Mouse (Mus musculus) liver, adult 2 months (tissue): ENCODE measurements at regions not wholly inside any gene's neighbourhood (a gene's known extent, or its start where the extent isn't known, plus 50 kb on each side); places are given as distances from the start of the nearest gene placed in this dataset.

Source experiments
- DNase-seq: peaks from one replicate; pipeline ENCODE4 v3.0.0-alpha.2; 2011; ENCODE audit warnings: low read depth, low spot score; ENCODE audit errors: extremely low read depth
- H3K27ac ChIP-seq: fragments of 200-500 bp; replicated peaks from 2 replicates; pipeline ENCODE4 v1.5.1; 2012; ENCODE audit warnings: low read depth, mild to moderate bottlenecking, control low read depth, inconsistent platforms, low read length; ENCODE audit not compliant: insufficient read depth
- H3K27me3 ChIP-seq: fragments of 200-500 bp; 2 replicates; pipeline ENCODE4 v1.6.1; 2012; ENCODE audit warnings: mild to moderate bottlenecking, moderate library complexity, low read length, inconsistent platforms; ENCODE audit not compliant: control insufficient read depth, insufficient read depth
- H3K36me3 ChIP-seq: fragments of 200-500 bp; 2 replicates; pipeline ENCODE4 v1.6.1; 2012; ENCODE audit warnings: low read length, inconsistent platforms; ENCODE audit not compliant: control insufficient read depth, insufficient read depth
- H3K4me1 ChIP-seq: fragments of 200-500 bp; 2 replicates; pipeline ENCODE4 v1.6.1; 2011; ENCODE audit warnings: low read length; ENCODE audit not compliant: control insufficient read depth, insufficient read depth
- H3K4me3 ChIP-seq: fragments of 200-500 bp; 2 replicates; pipeline ENCODE4 v1.5.1; 2011; ENCODE audit warnings: low read depth, mild to moderate bottlenecking, control low read depth, low read length, moderate library complexity; ENCODE audit not compliant: insufficient read depth
- H3K79me2 ChIP-seq: fragments of 200-500 bp; 2 replicates; pipeline ENCODE4 v1.6.1; 2012; ENCODE audit warnings: inconsistent platforms, mild to moderate bottlenecking, low read length, moderate library complexity; ENCODE audit not compliant: control insufficient read depth, insufficient read depth
- H3K9ac ChIP-seq: fragments of 200-500 bp; 2 replicates; pipeline ENCODE4 v1.6.1; 2012; ENCODE audit warnings: low read depth, mild to moderate bottlenecking, control low read depth, inconsistent platforms, low read length
- CTCF ChIP-seq: fragments of 200-500 bp; IDR thresholded peaks from 2 replicates; pipeline ENCODE4 v1.5.1; 2011; ENCODE audit warnings: low read depth, low read length, control low read depth
- POLR2A ChIP-seq: fragments of 200-500 bp; IDR thresholded peaks from 2 replicates; pipeline ENCODE4 v1.6.1; 2011; ENCODE audit warnings: low read length, control low read depth; ENCODE audit not compliant: insufficient read depth; ENCODE audit errors: extremely low read depth
- WGBS: fragments of 180-500 bp; shearing (Covaris S2); methylation state at CpG from one replicate; pipeline ENCODE4 v1.1.7; 2018; 5-methylcytosine and 5-hydroxymethylcytosine counted together

GRCm38 (mm10) chrX:108608446-108608845 is 56.2 kb downstream of the Gm379 start:
- Histone ChIP-seq H3K79me2 (no peaks in the 10 kb centered on the region), H3K36me3 (no peaks in the 10 kb centered on the region), H3K4me3 (no peak overlapping the region), H3K27me3 (no peaks in the 10 kb centered on the region), H3K27ac (no peak overlapping the region), H3K9ac (no peak overlapping the region), H3K4me1 (no peaks in the 10 kb centered on the region; the same call in 1 of the 2 replicates)
- DNase-seq, result peak; percentile 91
- TF ChIP-seq CTCF (no peak), POLR2A (no peak)

DNA sequence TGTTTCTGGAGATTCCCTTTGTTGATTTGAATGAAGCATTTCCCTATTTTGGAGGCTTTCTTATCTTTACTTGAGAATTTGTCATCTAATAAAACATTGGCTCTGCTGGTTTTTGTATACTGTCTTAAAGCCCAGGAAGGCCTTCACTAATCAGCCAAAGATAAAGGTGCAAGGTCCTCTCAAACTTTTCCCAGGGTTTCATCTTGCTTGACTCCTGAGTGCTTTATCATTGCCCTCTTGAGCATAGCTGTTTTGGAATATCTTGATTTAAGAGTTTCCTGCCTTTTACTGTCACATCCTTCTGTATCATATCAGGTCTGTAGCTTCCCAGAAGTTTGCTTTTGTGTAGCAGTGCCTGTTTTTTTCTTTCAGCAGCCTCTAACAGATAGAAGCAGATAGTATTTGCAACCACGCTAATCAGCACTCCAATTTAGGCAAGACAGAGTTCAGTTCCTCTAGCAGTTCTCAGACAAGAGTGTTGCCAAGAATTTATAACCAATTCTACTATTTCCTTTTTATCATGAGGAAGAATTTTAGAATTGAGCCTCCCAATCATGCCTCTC is 64.7 kb downstream of the Gm379 start:
- no peaks in the 10 kb centered on the region for H3K36me3 ChIP-seq
- no peaks in the 10 kb centered on the region for H3K27me3 ChIP-seq
- DNase-seq, result no peak
- no peak overlapping the region for H3K9ac ChIP-seq
- H3K4me3 ChIP-seq, result no peak overlapping the region
- H3K79me2 ChIP-seq, result no peaks in the 10 kb centered on the region
- WGBS, result 65% methylated on average over 1 of the region's 1 CpGs
- TF ChIP-seq POLR2A, result no peak
- no peak overlapping the region for H3K27ac ChIP-seq
- H3K4me1 ChIP-seq, result no peaks in the 10 kb centered on the region

GRCm38 (mm10) chrX:108561977-108562376 is 102.7 kb downstream of the Gm379 start:
- Histone ChIP-seq H3K4me1 (no peaks in the 10 kb centered on the region), H3K27me3 (no peaks in the 10 kb centered on the region), H3K27ac (no peak overlapping the region), H3K9ac (no peak overlapping the region), H3K79me2 (no peaks in the 10 kb centered on the region), H3K36me3 (no peaks in the 10 kb centered on the region), H3K4me3 (no peak overlapping the region)
- 85% methylated on average over 3 of the region's 3 CpGs for WGBS
- DNase-seq, result no peak
- no peak for TF ChIP-seq POLR2A
- TF ChIP-seq CTCF, result no peak

DNA sequence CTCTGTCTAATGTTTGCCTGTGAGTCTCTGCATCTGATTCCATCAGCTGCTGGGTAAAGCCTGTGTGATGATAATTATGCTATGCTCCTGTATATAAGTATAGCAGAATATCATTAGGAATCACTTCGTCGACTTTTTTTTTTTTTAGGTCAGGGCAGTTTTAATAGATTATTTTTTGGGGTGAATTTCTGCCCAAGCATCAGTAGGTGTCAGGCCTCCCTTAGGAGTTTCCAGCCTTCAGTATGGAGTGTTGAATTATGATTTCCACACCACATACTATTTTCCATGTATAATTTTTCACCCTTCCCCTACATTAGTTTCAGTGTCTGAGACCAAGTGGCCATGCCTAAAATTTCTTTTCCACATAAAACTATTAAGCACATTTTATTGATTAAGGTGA is 121.5 kb downstream of the Gm379 start:
- no peaks in the 10 kb centered on the region for H3K79me2 ChIP-seq
- no peak overlapping the region for H3K27ac ChIP-seq
- DNase-seq, result no peak
- no peak overlapping the region for H3K4me3 ChIP-seq
- H3K36me3 ChIP-seq, result no peaks in the 10 kb centered on the region
- no peak for TF ChIP-seq CTCF
- no peaks in the 10 kb centered on the region; the same call in 1 of the 2 replicates for H3K4me1 ChIP-seq
- H3K27me3 ChIP-seq, result no peaks in the 10 kb centered on the region
- no peak overlapping the region for H3K9ac ChIP-seq
- 34% methylated on average over 2 of the region's 2 CpGs for WGBS

- Histone ChIP-seq H3K4me1 (no peaks in the 10 kb centered on the region), H3K9ac (no peak overlapping the region), H3K27me3 (no peaks in the 10 kb centered on the region), H3K4me3 (no peak overlapping the region), H3K36me3 (no peaks in the 10 kb centered on the region), H3K79me2 (no peaks in the 10 kb centered on the region), H3K27ac (no peak overlapping the region)
- WGBS, result 85% methylated on average over 2 of the region's 2 CpGs
- TF ChIP-seq POLR2A, result no peak
- TF ChIP-seq CTCF, result no peak
- DNase-seq, result no peak
Measured at GRCm38 (mm10) chrX:108541410-108541809, 123.3 kb downstream of the Gm379 start.

GRCm38 (mm10) chrX:108536995-108537394 is 127.7 kb downstream of the Gm379 start:
- Histone ChIP-seq H3K9ac (no peak overlapping the region), H3K36me3 (no peaks in the 10 kb centered on the region), H3K27me3 (no peaks in the 10 kb centered on the region), H3K79me2 (no peaks in the 10 kb centered on the region), H3K27ac (no peak overlapping the region), H3K4me1 (no peaks in the 10 kb centered on the region), H3K4me3 (no peak overlapping the region)
- no peak for TF ChIP-seq CTCF
- TF ChIP-seq POLR2A, result no peak
- WGBS, result 4% methylated on average over 3 of the region's 3 CpGs
- DNase-seq, result peak; percentile 17
